Mouse (Mus musculus) thymus, postnatal 36 days (tissue): ENCODE data around the gene Aebp2.
A peak's percentile ranks its signal among the peaks of the same experiment; 100 is the strongest.
"Not testable (repeated sequence)": the region's sequence is repeated elsewhere in the genome, so short reads cannot be mapped to it uniquely, and the experiment has no call there.

Experiments
- DNase-seq, 2 experiments: peaks; one replicate each; pipeline ENCODE4 v3.0.0; 2022; ENCODE audit warnings: mixed read lengths in 2 of 2

Gene Aebp2

DNA sequence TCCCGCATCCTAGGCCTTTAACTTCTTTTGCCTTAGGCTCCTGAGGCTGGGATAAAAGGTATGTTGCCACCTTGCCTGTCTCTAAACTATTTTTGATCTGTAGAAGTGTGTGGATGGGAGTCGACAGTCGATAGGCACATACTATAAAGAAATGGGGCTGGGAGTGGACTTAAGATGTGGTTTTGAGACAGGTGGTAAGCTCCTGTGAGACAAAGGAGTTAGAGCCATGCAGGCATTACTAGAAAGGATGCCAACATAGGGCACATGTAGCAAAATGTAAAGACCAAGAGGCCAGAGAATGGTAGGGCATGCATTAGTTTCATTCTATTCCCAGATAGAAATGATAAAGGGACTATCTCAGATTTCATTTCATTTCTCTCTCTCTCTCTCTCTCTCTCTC is 34.5 kb downstream of the Aebp2 start:
- no peak for DNase-seq

GRCm38 (mm10) chr6:140657920-140658522 is 35.6 kb downstream of the Aebp2 start:
- no peak for DNase-seq

DNA sequence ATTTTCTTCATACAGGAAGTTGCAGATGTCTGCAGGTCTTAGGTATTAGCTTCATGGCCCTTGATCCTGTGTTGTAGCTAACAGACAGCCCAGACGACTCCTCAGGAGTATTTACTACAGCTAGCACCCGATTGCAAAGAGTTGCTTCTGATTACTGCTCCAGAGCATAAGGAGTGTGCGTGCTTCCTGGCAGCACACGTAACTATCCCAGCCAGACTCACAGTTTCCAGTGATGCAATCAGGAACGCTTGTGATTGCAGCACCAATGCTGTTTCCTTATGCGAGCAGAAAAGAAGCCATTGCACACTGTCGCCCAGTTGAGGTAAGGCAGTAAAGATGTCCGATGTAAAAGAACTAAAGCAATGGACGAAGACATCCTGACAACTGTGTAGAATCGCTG is 38.6 kb downstream of the Aebp2 start:
- DNase-seq, result no peak

DNA sequence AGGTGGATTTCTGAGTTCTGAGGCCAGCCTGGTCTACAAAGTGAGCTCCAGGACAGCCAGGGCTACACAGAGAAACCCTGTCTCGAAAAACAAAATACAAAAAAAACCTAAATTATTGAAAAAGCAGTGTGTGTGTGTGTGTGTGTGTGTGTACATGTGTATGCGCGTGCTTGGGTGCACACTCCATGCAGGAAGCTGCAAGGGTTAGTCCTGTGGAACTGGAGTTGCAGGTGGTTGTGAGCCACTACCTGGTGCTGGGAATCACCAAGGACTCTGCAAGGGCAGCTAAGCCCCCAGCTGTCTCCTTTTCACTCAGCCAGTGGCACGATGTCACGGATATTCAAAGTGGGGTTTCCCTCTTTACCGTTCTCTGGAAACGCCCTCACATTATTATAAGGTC is 39.3 kb downstream of the Aebp2 start:
- no peak for DNase-seq

GRCm38 (mm10) chr6:140662290-140662689 is 39.8 kb downstream of the Aebp2 start:
- DNase-seq, result no peak

DNA sequence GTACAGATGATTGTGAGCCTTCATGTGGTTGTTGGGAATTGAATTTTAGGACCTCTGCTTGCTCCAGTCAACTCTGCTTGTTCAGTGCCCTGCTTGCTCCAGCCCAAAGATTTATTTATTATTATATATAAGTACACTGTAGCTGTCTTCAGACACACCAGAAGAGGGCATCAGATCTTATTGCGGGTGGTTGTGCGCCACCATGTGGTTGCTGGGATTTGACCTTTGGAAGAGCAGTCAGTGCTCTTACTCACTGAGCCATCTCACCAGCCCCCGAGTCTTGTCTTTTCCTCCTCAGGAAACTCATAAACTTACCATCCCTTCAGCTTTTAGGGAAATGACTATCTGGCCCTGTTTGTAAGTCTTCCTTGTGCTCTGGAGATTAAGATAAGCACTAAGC is 40.2 kb downstream of the Aebp2 start:
- DNase-seq, result not testable (repeated sequence)

GRCm38 (mm10) chr6:140664611-140665010 is 42.1 kb downstream of the Aebp2 start:
- DNase-seq, result no peak

DNA sequence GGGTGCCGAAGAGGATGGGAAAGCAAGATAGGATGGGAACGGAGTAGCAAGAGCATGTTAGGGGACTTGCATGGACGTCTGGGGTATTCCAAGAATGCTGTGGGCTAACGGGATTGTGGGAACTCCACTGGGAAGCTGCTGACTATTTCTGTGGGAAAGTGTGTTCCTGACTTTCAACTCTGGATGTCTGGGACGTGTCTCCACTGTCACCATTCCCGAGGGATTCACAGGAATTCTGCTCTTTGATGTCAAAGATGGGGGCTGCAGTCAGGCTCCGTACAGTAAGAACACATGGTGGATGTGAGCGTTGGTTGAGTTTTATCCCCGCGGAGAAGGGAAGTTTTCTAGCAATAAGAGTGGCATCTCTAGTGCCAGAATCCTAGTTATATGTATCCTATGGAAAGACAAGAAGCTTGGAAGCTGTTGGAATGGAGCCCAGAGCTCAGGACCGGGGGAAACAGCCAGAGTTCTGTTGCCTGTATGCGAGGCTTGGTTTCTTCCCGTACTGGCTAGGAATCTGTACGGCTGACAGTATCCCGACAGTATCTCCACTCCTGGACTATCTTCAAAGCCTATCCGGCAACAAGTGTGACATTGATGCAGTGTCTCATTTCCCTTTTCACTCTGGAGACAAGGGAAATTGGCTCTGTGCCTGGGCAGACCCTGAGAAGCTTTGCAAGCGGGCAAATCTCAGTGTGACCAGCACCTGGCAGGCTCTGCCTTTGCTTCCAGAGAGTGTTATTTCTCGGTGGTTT is 44.2 kb downstream of the Aebp2 start:
- no peak for DNase-seq

DNA sequence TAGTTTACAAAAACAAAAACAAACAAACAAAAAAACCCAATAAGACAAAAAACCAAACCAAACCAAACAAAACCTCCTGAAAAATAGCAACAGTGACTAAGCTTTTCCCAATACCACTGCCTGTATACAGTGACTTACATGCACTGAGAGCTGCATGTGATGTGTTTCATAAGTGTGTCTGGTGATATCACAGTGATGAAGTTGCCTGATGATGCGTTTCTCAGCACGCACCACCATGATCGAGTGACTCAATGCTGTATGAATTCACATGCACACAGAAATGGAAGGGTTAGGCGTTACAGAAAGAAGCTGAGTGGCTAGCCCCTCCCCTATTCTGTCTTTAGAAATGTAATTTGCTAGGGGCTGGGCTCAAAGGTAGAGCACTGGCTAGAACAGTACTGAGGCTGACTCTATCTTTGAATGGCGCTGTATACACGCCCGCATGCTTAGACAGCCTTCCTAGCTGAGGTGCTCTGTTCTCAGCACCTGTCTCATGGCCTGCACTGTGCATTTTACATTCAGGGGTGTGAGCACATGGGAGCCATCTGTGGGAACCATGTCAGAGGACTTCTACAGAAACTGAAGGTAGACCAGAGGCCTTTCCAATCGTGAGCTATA is 44.9 kb downstream of the Aebp2 start:
- DNase-seq, result no peak

- DNase-seq, result no peak
Measured at GRCm38 (mm10) chr6:140674414-140674813, 52.0 kb downstream of the Aebp2 start.

DNA sequence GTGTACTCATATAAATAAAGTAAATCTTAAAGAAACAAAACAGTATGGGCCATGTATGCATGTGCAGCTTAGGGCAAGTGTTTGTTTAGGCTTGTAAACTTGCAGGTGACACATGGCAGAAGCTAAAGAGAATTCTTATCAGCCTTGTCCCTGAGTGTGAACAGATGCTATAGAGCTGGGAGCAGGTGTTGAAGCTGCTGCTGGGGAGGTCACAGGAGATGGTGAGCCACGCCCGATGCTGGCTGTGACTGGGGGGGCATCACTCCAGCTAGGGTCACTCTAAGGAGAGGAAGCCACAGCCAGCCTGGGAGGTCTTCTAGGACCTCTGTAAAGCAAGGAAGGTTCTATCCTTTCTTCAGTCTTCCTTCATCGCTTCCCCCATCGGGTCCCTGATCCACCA is 53.6 kb downstream of the Aebp2 start:
- no peak for DNase-seq

- no peak for DNase-seq
Measured at GRCm38 (mm10) chr6:140677041-140677440, 54.6 kb downstream of the Aebp2 start.

DNA sequence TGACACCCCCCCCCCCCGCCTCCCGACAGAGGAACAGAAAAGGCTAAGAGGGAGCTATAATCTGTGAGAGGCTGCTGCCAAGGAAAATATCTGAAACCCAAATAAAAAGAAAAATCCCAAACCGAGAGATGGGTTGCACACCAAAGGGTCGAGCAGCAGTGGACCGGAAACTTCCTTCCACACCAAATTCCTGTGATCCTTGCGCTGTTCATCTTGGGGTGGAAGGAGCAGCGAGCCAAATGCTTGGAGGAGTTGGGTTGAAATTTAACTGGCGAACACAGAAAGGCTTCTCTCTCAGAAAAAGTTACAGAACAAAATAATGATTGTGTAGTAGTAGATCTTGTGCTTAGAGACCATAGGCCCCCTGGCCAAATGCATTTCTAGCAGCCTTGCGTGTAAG is 55.5 kb downstream of the Aebp2 start:
- DNase-seq, result no peak

DNA sequence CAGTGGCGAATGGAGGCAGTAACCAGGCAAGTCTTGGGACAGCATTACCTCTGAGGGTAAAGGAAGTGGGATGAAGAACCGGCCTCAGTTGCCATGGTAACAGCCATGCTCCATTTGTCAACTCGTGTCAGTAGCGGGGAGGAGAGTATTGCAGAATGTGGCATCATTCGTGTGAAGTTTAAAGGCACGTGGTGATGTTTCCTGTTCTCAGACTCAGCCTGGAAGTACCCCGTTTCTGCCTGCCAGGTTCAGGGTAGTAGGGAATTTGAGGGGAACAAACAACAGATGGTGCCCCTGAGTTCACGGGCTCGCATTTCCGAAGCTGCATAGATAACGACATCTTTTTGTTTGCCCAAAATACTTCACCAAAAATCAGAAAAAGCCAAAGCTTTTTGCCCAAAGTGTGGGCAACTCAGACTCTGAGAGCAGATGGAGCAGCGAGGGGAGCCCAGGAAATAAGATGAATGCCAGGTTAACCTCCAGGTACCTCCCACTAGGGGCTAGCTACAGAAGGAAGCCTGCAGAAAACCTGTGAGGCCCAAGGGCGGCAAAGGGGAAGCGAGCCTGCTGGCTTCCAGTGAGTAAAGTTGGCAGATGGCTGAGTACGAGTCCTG is 56.3 kb downstream of the Aebp2 start:
- DNase-seq, result peak; percentile 48 to 74

- DNase-seq, result no peak
Measured at GRCm38 (mm10) chr6:140680713-140681112, 58.2 kb downstream of the Aebp2 start.

GRCm38 (mm10) chr6:140682829-140683228 is 60.4 kb downstream of the Aebp2 start:
- DNase-seq, result no peak

GRCm38 (mm10) chr6:140684403-140684802 is 61.9 kb downstream of the Aebp2 start:
- DNase-seq, result peak in 1 of 2 experiments; percentile 25

DNA sequence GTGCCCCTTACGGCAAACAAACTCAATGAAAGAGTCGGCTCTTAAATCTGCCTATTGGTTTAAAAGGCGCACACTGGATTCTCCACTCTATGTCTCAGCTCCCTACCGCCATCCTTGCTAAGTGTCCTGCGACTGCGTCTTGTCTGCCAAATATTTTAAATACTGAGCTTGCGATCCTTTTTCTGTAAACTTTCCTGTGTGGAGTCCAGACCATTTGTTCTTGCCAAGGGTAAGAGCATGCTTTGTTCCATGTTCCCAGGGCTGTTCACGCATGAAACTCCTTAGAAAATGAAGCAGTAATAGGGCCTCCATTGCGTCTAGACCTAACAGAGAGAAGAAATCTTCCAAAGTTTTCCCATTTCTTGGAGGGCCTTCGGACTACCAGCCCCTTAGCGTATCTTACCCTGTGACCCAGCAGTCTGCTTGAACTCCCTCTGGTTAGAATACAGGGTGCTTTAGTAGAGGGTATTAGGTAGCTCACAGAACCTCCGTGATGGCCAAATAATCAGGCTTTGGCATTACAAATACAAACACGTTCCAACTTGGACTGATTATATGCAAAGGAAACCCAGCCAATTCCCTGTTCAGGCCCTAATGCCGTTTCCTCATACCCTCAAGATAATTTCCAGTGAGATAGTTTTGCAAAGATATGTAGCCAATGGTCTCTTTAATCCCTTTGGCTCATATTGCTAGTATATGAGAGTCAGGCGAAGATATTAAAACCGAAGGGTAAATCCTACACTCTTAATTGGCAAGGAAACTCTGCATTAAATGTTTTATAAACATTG is 67.3 kb downstream of the Aebp2 start:
- DNase-seq, result no peak

DNA sequence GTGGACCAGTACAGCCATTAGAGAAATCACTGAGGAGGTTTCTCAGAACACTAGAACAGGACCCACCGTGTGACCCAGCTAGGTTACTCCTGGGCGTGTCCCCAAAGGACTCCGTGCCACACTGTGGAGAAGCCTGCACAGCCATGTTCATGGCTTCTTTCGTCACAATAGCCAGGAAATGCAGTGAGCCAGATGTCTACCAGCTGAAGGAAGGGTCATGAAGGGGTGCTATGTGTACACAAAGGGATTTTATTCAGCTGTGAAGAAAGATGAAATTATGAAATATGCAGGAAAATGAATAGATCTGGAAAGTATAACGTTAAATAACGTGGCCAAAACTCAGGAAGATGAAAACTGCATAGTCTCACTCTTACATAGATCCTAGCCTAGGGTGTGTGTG is 69.7 kb downstream of the Aebp2 start:
- DNase-seq, result no peak

GRCm38 (mm10) chr6:140696192-140696879 is 73.9 kb downstream of the Aebp2 start:
- DNase-seq, result no peak

DNA sequence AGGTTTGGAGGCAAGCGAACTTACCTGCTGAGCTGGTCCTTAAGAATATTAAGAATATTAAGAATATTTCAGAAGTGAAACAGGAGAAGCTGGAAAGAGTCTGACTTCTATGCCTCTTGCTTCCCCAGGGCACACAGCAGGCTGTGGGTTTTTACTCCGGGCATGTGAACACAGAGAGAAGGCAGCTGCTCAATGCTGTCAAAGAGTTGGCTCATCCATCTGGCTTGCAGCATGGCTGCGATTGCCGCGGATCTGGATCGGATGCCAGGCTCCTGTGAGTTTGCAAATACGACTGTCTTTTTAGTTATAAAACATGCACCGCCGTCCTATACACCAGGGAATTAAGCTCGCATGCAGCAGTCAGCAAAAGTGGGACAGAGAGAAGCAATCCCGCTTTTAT is 75.5 kb downstream of the Aebp2 start:
- no peak for DNase-seq

- DNase-seq, result no peak
Measured at GRCm38 (mm10) chr6:140698596-140698995, 76.1 kb downstream of the Aebp2 start.
